20 mouse cellular contexts compared by ENCODE assay signal in genomic region chr9:121218230-121218629, GRCm38 (mm10). TPM values are rescaled to one million over a fixed set of nuclear protein-coding genes. Genes with fewer than 3 reads are reported as not detected.
DNase-seq lines count a peak whose midpoint lies in the region; ATAC-seq and TF ChIP-seq lines count a peak whose summit lies in the region.
"Had no signal": no experiment of that assay in that cellular context is flagged by ENCODE, and none has a peak within 500 bp of the region (broad histone marks: within the 10 kb centered on the region; RNA-seq: fewer than 3 reads in every experiment).

No protein-coding gene starts in this region.

- H3K4me2 ChIP-seq in midbrain, postnatal 0 days (ENCODE audit: low read depth, low read length, poor library complexity, severe bottlenecking), result no peak overlapping the region
- no peak overlapping the region for H3K4me2 ChIP-seq in limb, embryonic 11.5 days (ENCODE audit: low read depth, severe bottlenecking)
- H3K4me2 ChIP-seq: embryonic facial prominence, embryonic 13.5 days; forebrain, embryonic 12.5 days; heart, embryonic 11.5 days; heart, embryonic 15.5 days had no signal

- 0 out of 2 replicates have a peak, but pooled peaks cover 6% of the 10 kb centered on the region for H3K4me1 ChIP-seq in midbrain, embryonic 10.5 days
- H3K4me1 ChIP-seq in midbrain, postnatal 0 days (ENCODE audit: insufficient read depth, low read length), result no peaks in the 10 kb centered on the region
- H3K4me1 ChIP-seq in embryonic facial prominence, embryonic 10.5 days, result peaks cover 10% of the 10 kb centered on the region; the same call in 1 of the 2 replicates
- no peaks in the 10 kb centered on the region for H3K4me1 ChIP-seq in limb, embryonic 11.5 days (ENCODE audit: control insufficient read depth, insufficient read depth, low read length)
- H3K4me1 ChIP-seq: embryonic facial prominence, embryonic 13.5 days; forebrain, embryonic 12.5 days; heart, embryonic 15.5 days had no signal

- WGBS in midbrain, embryonic 10.5 days, result 87% methylated on average over 10 of the region's 10 CpGs
- WGBS in midbrain, postnatal 0 days, result 86% methylated on average over 10 of the region's 10 CpGs
- 88% methylated on average over 10 of the region's 10 CpGs for WGBS in embryonic facial prominence, embryonic 10.5 days
- WGBS in limb, embryonic 11.5 days, result 91% methylated on average over 10 of the region's 10 CpGs

- H3K27me3 ChIP-seq in midbrain, embryonic 10.5 days (ENCODE audit: low read depth, poor library complexity, severe bottlenecking), result no peaks in the 10 kb centered on the region
- no peaks in the 10 kb centered on the region for H3K27me3 ChIP-seq in midbrain, postnatal 0 days (ENCODE audit: insufficient read depth, low read length)
- H3K27me3 ChIP-seq in embryonic facial prominence, embryonic 10.5 days (replicated peaks; ENCODE audit: low read depth, poor library complexity, severe bottlenecking), result no peaks in the 10 kb centered on the region
- no peaks in the 10 kb centered on the region for H3K27me3 ChIP-seq in limb, embryonic 11.5 days (ENCODE audit: control insufficient read depth, insufficient read depth, low read length)
- H3K27me3 ChIP-seq: embryonic facial prominence, embryonic 13.5 days; forebrain, embryonic 12.5 days; heart, embryonic 15.5 days had no signal

- no peak overlapping the region for H3K4me3 ChIP-seq in midbrain, embryonic 10.5 days
- H3K4me3 ChIP-seq in midbrain, postnatal 0 days (ENCODE audit: low read depth, low read length), result no peak overlapping the region
- H3K4me3 ChIP-seq in embryonic facial prominence, embryonic 10.5 days, result no peak overlapping the region
- no peak overlapping the region for H3K4me3 ChIP-seq in limb, embryonic 11.5 days (ENCODE audit: low read depth, low read length)
- H3K4me3 ChIP-seq: embryonic facial prominence, embryonic 13.5 days; forebrain, embryonic 12.5 days; heart, adult 2 months; heart, embryonic 15.5 days had no signal

- H3K27ac ChIP-seq in midbrain, embryonic 10.5 days (replicated peaks), result no peak overlapping the region
- no peak overlapping the region for H3K27ac ChIP-seq in midbrain, postnatal 0 days (ENCODE audit: low read depth, low read length)
- no peak overlapping the region for H3K27ac ChIP-seq in embryonic facial prominence, embryonic 10.5 days (replicated peaks)
- no peak overlapping the region for H3K27ac ChIP-seq in limb, embryonic 11.5 days (replicated peaks; ENCODE audit: low read depth, low read length)
- H3K27ac ChIP-seq: embryonic facial prominence, embryonic 13.5 days; forebrain, embryonic 12.5 days; heart, adult 2 months; heart, embryonic 15.5 days had no signal

- DNase-seq in midbrain, embryonic 10.5 days (ENCODE audit: low spot score), result peak; percentile 9
- no peak for DNase-seq in midbrain, postnatal 0 days (ENCODE audit: low spot score)
- peak; percentile 4 for DNase-seq in embryonic facial prominence, embryonic 10.5 days (ENCODE audit: low spot score)
- peak; percentile 16 for DNase-seq in limb, embryonic 11.5 days (ENCODE audit: low spot score)
- no peak for DNase-seq in gastrocnemius, adult 18-20 months (ENCODE audit: low spot score)
- no peak for DNase-seq in frontal cortex, postnatal 36 days (ENCODE audit: low spot score in 2 of 2)
- DNase-seq: adrenal gland, postnatal 14 days; cerebellum, adult 11-12 months; cerebellum, adult 9-10 months; cerebellum, postnatal 25 days; gastrocnemius, postnatal 36 days; heart, adult 2 months; heart, postnatal 14 days had no signal

- ATAC-seq in midbrain, postnatal 0 days (ENCODE audit: low FRiP score), result no peak
- no peak for ATAC-seq in limb, embryonic 11.5 days (ENCODE audit: insufficient number of reproducible peaks, low FRiP score, low TSS enrichment, low read depth)
- ATAC-seq: forebrain, embryonic 16.5 days; hindbrain, embryonic 16.5 days; inflammation-experienced regulatory T-cells, adult 6 months had no signal

- no peaks in the 10 kb centered on the region for H3K9me3 ChIP-seq in midbrain, embryonic 10.5 days (replicated peaks)
- no peaks in the 10 kb centered on the region for H3K9me3 ChIP-seq in midbrain, postnatal 0 days (ENCODE audit: low read length)
- H3K9me3 ChIP-seq in embryonic facial prominence, embryonic 10.5 days, result no peaks in the 10 kb centered on the region; the same call in 1 of the 2 replicates
- no peaks in the 10 kb centered on the region; the same call in 1 of the 2 replicates for H3K9me3 ChIP-seq in limb, embryonic 11.5 days (ENCODE audit: control insufficient read depth, low read length)
- H3K9me3 ChIP-seq: embryonic facial prominence, embryonic 13.5 days; heart, embryonic 15.5 days had no signal

- no peak for TF ChIP-seq CTCF in midbrain, postnatal 0 days (IDR thresholded peaks at IDR 0.05)

- peaks cover 7% of the 10 kb centered on the region for H3K36me3 ChIP-seq in midbrain, embryonic 10.5 days
- H3K36me3 ChIP-seq in midbrain, postnatal 0 days (ENCODE audit: insufficient read depth, low read length), result no peaks in the 10 kb centered on the region
- H3K36me3 ChIP-seq in embryonic facial prominence, embryonic 10.5 days (replicated peaks), result no peaks in the 10 kb centered on the region
- H3K36me3 ChIP-seq in limb, embryonic 11.5 days (ENCODE audit: control insufficient read depth, insufficient read depth, low read length), result no peaks in the 10 kb centered on the region
- H3K36me3 ChIP-seq: forebrain, embryonic 12.5 days; heart, embryonic 15.5 days had no signal

- H3K9ac ChIP-seq in midbrain, postnatal 0 days (replicated peaks; ENCODE audit: low read length, poor library complexity, severe bottlenecking), result no peak overlapping the region
- no peak overlapping the region for H3K9ac ChIP-seq in limb, embryonic 11.5 days (ENCODE audit: low read length)
- H3K9ac ChIP-seq: embryonic facial prominence, embryonic 13.5 days; forebrain, embryonic 12.5 days; heart, embryonic 15.5 days had no signal

RNA-seq across cellular contexts. Expression of gene Ulk4, which starts 58.8 kb away (rescaled TPM):
- 147 and 155 TPM in 2 replicates for polyA plus RNA-seq in midbrain, embryonic 10.5 days (2016; fragmentation: Nextera tagmentation; extraction: Ambion mirVana)
- total RNA-seq in midbrain, postnatal 0 days (2014; rRNA removed), result 8.1 and 8.6 TPM in 2 replicates
- 68.0 and 80.0 TPM in 2 replicates for polyA plus RNA-seq in midbrain, postnatal 0 days (2015; fragmentation: Nextera tagmentation; extraction: Ambion mirVana)
- 140 TPM in 2 replicates for polyA plus RNA-seq in embryonic facial prominence, embryonic 10.5 days (2016; fragmentation: Nextera tagmentation; extraction: Ambion mirVana)
- polyA plus RNA-seq in limb, embryonic 11.5 days (2014; fragmentation: Nextera tagmentation; extraction: Ambion mirVana), result 147 and 159 TPM in 2 replicates
- total RNA-seq in gastrocnemius, adult 18-20 months (2021), result under 1 TPM; 0.07 TPM

Comparison
In these comparisons a context has a peak if more than half of its experiments do, and no peak if none do; other contexts are left out.
1. DNase-seq: peak in midbrain, embryonic 10.5 days (single experiment), embryonic facial prominence, embryonic 10.5 days (single experiment) and limb, embryonic 11.5 days (single experiment); none in midbrain, postnatal 0 days (single experiment), gastrocnemius, adult 18-20 months (single experiment) and frontal cortex, postnatal 36 days (0 of 2).